Mouse (Mus musculus): ENCODE data around the gene 4931408C20Rik. TPM values are rescaled to one million over a fixed set of nuclear protein-coding genes. Genes with fewer than 3 reads are reported as not detected.

The 4931408C20Rik gene
- total and polyA plus RNA-seq, 2 experiments: not detected

- Histone ChIP-seq H3K36me3 (ENCODE audit: control insufficient read depth, insufficient read depth, low read length) (no peaks in the 10 kb centered on the region), H3K9ac (ENCODE audit: low read depth, low read length) (no peak overlapping the region), H3K79me2 (ENCODE audit: control insufficient read depth, insufficient read depth, low read length) (no peaks in the 10 kb centered on the region), H3K4me1 (ENCODE audit: control insufficient read depth, insufficient read depth, low read length) (no peaks in the 10 kb centered on the region), H3K27me3 (ENCODE audit: control insufficient read depth, insufficient read depth, low read length) (no peaks in the 10 kb centered on the region), H3K4me3 (ENCODE audit: insufficient read depth, low read depth, low read length) (no peak overlapping the region), H3K27ac (replicated peaks; ENCODE audit: insufficient read depth, low read depth, low read length) (no peak overlapping the region)
- no peak for TF ChIP-seq CTCF (IDR thresholded peaks at IDR 0.05; ENCODE audit: low read depth, low read length)
- TF ChIP-seq POLR2A (IDR thresholded peaks at IDR 0.05; ENCODE audit: extremely low read depth, insufficient read depth, low read length): no peak
- DNase-seq (ENCODE audit: extremely low read depth, low read depth, low spot score): no peak
- 76% methylated on average over 5 of the region's 5 CpGs for WGBS
These were observed 51.2 kb downstream of the 4931408C20Rik start for GRCm38 (mm10) chr1:26636051-26636450.
